Mouse (Mus musculus): ENCODE data around the gene Ecpas. TPM values are rescaled to one million over a fixed set of nuclear protein-coding genes. Genes with fewer than 3 reads are reported as not detected.

The Ecpas gene
- polyA plus RNA-seq, 1 experiment from 2014 or later = 24.1 TPM

GRCm38 (mm10) chr4:58926120-58926519 is 13.6 kb upstream of the Ecpas start:
- no peaks in the 10 kb centered on the region for H3K36me3 ChIP-seq (ENCODE audit: inconsistent target)
- WGBS (ENCODE audit: missing documents) = 70% methylated on average over 2 of the region's 2 CpGs
- H3K4me3 ChIP-seq (ENCODE audit: inconsistent target) = no peak overlapping the region
- no peak overlapping the region for H3K27ac ChIP-seq
- no peaks in the 10 kb centered on the region for H3K79me2 ChIP-seq (ENCODE audit: inconsistent target)

- Histone ChIP-seq H3K27ac (no peak overlapping the region), H3K4me3 (ENCODE audit: inconsistent target) (no peak overlapping the region), H3K79me2 (ENCODE audit: inconsistent target) (no peaks in the 10 kb centered on the region), H3K36me3 (ENCODE audit: inconsistent target) (no peaks in the 10 kb centered on the region)
- 69% methylated on average over 4 of the region's 5 CpGs for WGBS (ENCODE audit: missing documents)
These were observed 13.1 kb upstream of the Ecpas start for GRCm38 (mm10) chr4:58925664-58926063.

GRCm38 (mm10) chr4:58923933-58924332 is 11.4 kb upstream of the Ecpas start:
- Histone ChIP-seq H3K4me3 (ENCODE audit: inconsistent target) (no peak overlapping the region), H3K36me3 (ENCODE audit: inconsistent target) (no peaks in the 10 kb centered on the region), H3K27ac (no peak overlapping the region), H3K79me2 (ENCODE audit: inconsistent target) (no peaks in the 10 kb centered on the region)
- WGBS (ENCODE audit: missing documents) = 58% methylated on average over 2 of the region's 2 CpGs

- no peaks in the 10 kb centered on the region for H3K36me3 ChIP-seq (ENCODE audit: inconsistent target)
- no peak overlapping the region for H3K4me3 ChIP-seq (ENCODE audit: inconsistent target)
- no peak overlapping the region for H3K27ac ChIP-seq
- peaks cover 12% of the 10 kb centered on the region for H3K79me2 ChIP-seq (ENCODE audit: inconsistent target)
- WGBS (ENCODE audit: missing documents) = 71% methylated on average over 8 of the region's 8 CpGs
These were observed 2.7 kb upstream of the Ecpas start for GRCm38 (mm10) chr4:58915081-58915826.

GRCm38 (mm10) chr4:58913336-58914026 is 932 bp upstream of the Ecpas start:
- H3K79me2 ChIP-seq (ENCODE audit: inconsistent target) = peaks cover 30% of the 10 kb centered on the region
- 0% methylated on average over 1 of the region's 3 CpGs for WGBS (ENCODE audit: missing documents)
- H3K27ac ChIP-seq = peak overlapping the region; percentile 57; the same call in 1 of the 2 replicates
- H3K36me3 ChIP-seq (ENCODE audit: inconsistent target) = no peaks in the 10 kb centered on the region
- no peak overlapping the region for H3K4me3 ChIP-seq (ENCODE audit: inconsistent target)

GRCm38 (mm10) chr4:58911831-58912628 is 519 bp downstream of the Ecpas start:
- H3K36me3 ChIP-seq (ENCODE audit: inconsistent target) = no peaks in the 10 kb centered on the region
- peaks cover 44% of the 10 kb centered on the region for H3K79me2 ChIP-seq (ENCODE audit: inconsistent target)
- WGBS (ENCODE audit: missing documents) = under 1% methylated on average over 73 of the region's 126 CpGs
- H3K4me3 ChIP-seq (ENCODE audit: inconsistent target) = peak overlapping the region; percentile 26; the same call in 1 of the 2 replicates
- peak overlapping the region; percentile 57 for H3K27ac ChIP-seq

GRCm38 (mm10) chr4:58911069-58911830 is 1.3 kb downstream of the Ecpas start:
- Histone ChIP-seq H3K36me3 (ENCODE audit: inconsistent target) (no peaks in the 10 kb centered on the region), H3K27ac (peak overlapping the region; percentile 52), H3K4me3 (ENCODE audit: inconsistent target) (peak overlapping the region; percentile 76), H3K79me2 (ENCODE audit: inconsistent target) (peaks cover 52% of the 10 kb centered on the region)
- 1% methylated on average over 54 of the region's 56 CpGs for WGBS (ENCODE audit: missing documents)

- Histone ChIP-seq H3K36me3 (ENCODE audit: inconsistent target) (no peaks in the 10 kb centered on the region), H3K4me3 (ENCODE audit: inconsistent target) (peak overlapping the region; percentile 76), H3K79me2 (ENCODE audit: inconsistent target) (peaks cover 60% of the 10 kb centered on the region), H3K27ac (no peak overlapping the region)
- WGBS (ENCODE audit: missing documents) = 36% methylated on average over 15 of the region's 16 CpGs
These were observed 2.1 kb downstream of the Ecpas start for GRCm38 (mm10) chr4:58910175-58911068.

GRCm38 (mm10) chr4:58907453-58907852 is 5.1 kb downstream of the Ecpas start:
- WGBS (ENCODE audit: missing documents) = 20% methylated on average over 1 of the region's 1 CpGs
- H3K79me2 ChIP-seq (ENCODE audit: inconsistent target) = peaks cover 90% of the 10 kb centered on the region
- H3K4me3 ChIP-seq (ENCODE audit: inconsistent target) = no peak overlapping the region
- H3K27ac ChIP-seq = no peak overlapping the region
- H3K36me3 ChIP-seq (ENCODE audit: inconsistent target) = no peaks in the 10 kb centered on the region

- no peak overlapping the region for H3K27ac ChIP-seq
- H3K4me3 ChIP-seq (ENCODE audit: inconsistent target) = no peak overlapping the region
- no peaks in the 10 kb centered on the region for H3K36me3 ChIP-seq (ENCODE audit: inconsistent target)
- peaks cover 100% of the 10 kb centered on the region for H3K79me2 ChIP-seq (ENCODE audit: inconsistent target)
These were observed 14.2 kb downstream of the Ecpas start for GRCm38 (mm10) chr4:58898318-58898717.

GRCm38 (mm10) chr4:58897436-58897835 is 15.1 kb downstream of the Ecpas start:
- H3K27ac ChIP-seq = no peak overlapping the region
- H3K4me3 ChIP-seq (ENCODE audit: inconsistent target) = no peak overlapping the region
- H3K36me3 ChIP-seq (ENCODE audit: inconsistent target) = no peaks in the 10 kb centered on the region
- WGBS (ENCODE audit: missing documents) = 90% methylated on average over 4 of the region's 4 CpGs
- peaks cover 100% of the 10 kb centered on the region for H3K79me2 ChIP-seq (ENCODE audit: inconsistent target)

- H3K36me3 ChIP-seq (ENCODE audit: inconsistent target) = no peaks in the 10 kb centered on the region
- WGBS (ENCODE audit: missing documents) = 94% methylated on average over 6 of the region's 7 CpGs
- H3K27ac ChIP-seq = no peak overlapping the region
- H3K79me2 ChIP-seq (ENCODE audit: inconsistent target) = peaks cover 100% of the 10 kb centered on the region
- no peak overlapping the region for H3K4me3 ChIP-seq (ENCODE audit: inconsistent target)
These were observed 18.1 kb downstream of the Ecpas start for GRCm38 (mm10) chr4:58894399-58894798.

GRCm38 (mm10) chr4:58890035-58890782 is 22.3 kb downstream of the Ecpas start:
- no peak overlapping the region for H3K27ac ChIP-seq

More at GRCm38 (mm10) chr4:58890035-58890782, 22.3 kb downstream of the Ecpas start:
- Histone ChIP-seq H3K36me3 (ENCODE audit: inconsistent target) (no peaks in the 10 kb centered on the region), H3K4me3 (ENCODE audit: inconsistent target) (no peak overlapping the region), H3K79me2 (ENCODE audit: inconsistent target) (peaks cover 100% of the 10 kb centered on the region)
- 98% methylated on average over 4 of the region's 4 CpGs for WGBS (ENCODE audit: missing documents)
